Mouse (Mus musculus) gonadal fat pad, adult 2 months (tissue): ENCODE results near the gene Magi1. TPM values are rescaled to one million over a fixed set of nuclear protein-coding genes. Genes with fewer than 3 reads are reported as not detected.
"Not testable (repeated sequence)": the region's sequence is repeated elsewhere in the genome, so short reads cannot be mapped to it uniquely, and the experiment has no call there.

Experiments used
- DNase-seq: peaks from one replicate; pipeline ENCODE4 v3.0.0-alpha.2; 2012; ENCODE audit warnings: low read depth
- polyA plus RNA-seq: library from polyadenylated mRNA; depleted of rRNA; stranded (reverse); fragments of >200 nt; gene quantifications from 2 replicates; pipeline ENCODE4 v1.2.3, GENCODE M21; 2012; rRNA removed

Gene Magi1
- polyA plus RNA-seq, 1 experiment: 6.0 TPM

DNA sequence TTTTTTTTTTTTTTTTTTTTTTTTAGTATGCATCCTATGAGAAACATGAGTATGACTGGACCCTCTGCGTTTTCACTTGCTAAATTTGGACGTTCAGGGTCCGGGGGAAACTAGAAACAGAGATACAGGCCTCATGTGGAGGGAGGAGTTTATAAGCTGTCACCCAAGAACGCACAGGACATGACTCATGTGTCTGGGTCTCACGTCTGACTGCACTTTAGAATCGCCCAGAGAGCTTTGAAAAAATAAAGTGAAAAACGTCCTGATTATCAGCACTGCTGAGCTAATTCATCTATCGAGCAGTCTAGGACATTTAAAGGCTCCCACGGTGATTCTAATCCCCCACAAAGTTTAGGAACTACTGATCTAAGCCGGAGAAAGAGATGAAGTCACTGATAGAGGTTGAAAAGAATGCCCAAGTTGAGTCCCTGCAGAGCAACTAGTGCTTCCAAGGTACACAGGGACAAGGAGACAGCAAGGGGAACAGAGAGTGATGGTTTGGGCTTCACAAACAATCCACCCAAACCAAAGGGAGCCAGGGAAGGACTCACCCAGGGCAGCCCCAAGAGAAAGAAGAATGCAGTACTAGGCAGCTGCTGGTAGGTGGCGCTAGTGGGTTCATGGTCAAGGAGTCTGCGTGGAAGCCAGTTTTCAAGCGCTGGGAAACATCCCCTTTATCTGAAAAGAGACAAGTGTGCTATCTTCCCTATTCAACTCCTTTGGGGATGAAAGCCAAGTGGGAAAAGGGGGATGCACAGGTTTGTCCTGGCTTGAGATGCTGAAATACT is 626.3 kb downstream of the Magi1 start:
- DNase-seq: no peak

DNA sequence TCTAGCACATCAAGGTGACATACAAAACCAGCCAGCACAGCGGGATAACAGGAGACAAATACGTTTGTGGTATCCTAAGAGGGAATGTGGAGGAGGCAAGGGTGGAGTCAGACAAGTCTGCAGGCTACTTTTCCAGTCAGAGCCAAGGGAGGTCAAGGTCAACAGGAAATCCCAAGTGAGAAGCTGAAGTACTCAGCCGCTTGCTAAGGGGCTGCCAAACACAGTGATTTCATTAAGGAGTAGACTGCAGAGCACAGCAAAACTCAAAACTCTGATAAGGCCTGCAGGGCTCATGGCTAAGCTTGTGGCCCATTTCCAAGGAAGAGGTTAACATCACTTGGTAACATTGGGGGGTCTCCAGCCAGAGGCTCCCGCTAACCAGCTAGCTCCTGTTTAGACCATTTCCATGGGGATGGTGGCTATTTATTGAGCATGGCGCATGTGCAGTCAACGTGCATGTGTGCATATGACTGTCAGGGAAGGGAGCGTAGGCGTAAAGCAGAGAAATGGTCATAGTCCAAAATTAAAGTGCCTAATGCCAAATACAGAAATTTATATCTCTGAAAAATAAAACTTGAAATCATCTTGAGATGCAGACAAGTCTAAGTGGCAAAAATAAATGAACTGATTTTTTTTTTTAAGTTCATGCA is 635.0 kb downstream of the Magi1 start:
- DNase-seq: no peak

- not testable (repeated sequence) for DNase-seq
These were observed 653.9 kb downstream of the Magi1 start for GRCm38 (mm10) chr6:93629735-93630291.

DNA sequence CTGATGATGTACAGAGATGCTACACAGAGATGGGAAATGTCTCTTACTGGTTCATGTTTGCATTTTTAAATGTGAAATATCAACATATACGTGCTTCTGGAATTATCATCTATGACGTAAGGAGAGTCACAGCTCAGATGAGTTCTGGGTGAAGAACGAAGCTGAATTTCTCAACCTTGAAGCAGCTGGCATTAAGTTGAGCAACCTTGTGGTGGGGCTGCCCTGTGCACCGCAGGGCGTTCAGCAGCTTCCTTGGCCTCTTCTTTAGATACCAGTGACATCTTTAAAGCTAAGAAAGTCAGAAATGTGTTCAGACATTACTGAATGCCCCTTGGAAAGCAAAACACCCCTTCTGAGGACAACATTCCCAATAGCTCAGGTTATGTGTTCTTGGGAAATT is 656.5 kb downstream of the Magi1 start:
- no peak for DNase-seq

Other genes with a start within 250 kb of the Magi1 start
- 9.2 and 10.6 TPM in 2 replicates for gene Slc25a26, start 216.4 kb upstream of the Magi1 start, polyA plus RNA-seq